Mouse (Mus musculus) midbrain, postnatal 0 days (tissue): ENCODE measurements around the gene Ltbp1. TPM values are rescaled to one million over a fixed set of nuclear protein-coding genes. Genes with fewer than 3 reads are reported as not detected.

Source experiments
- ATAC-seq: fragments of 200-750 bp; cut with Nextera tagmentation; 2 replicates; pipeline ENCODE4 v1.8.0; 2017; ENCODE audit warnings: moderate number of reproducible peaks, mild to moderate bottlenecking, moderate TSS enrichment, moderate library complexity; ENCODE audit not compliant: low FRiP score
- DNase-seq: peaks from one replicate; pipeline ENCODE4 v3.0.0-alpha.2; 2015; ENCODE audit warnings: low spot score
- H3K27ac ChIP-seq: fragments of 300-500 bp; sonication (generic); 2 replicates; pipeline ENCODE4 v1.5.1; 2014; ENCODE audit warnings: low read depth, mild to moderate bottlenecking, low read length, mixed read lengths
- H3K27me3 ChIP-seq: fragments of 300-500 bp; sonication (generic); 2 replicates; pipeline ENCODE4 v1.6.1; 2014; ENCODE audit warnings: low read length, control low read depth, mixed read lengths; ENCODE audit not compliant: insufficient read depth
- H3K36me3 ChIP-seq: fragments of 300-500 bp; sonication (generic); 2 replicates; pipeline ENCODE4 v1.6.1; 2014; ENCODE audit warnings: low read length, control low read depth, mixed read lengths; ENCODE audit not compliant: insufficient read depth
- H3K4me1 ChIP-seq: fragments of 300-500 bp; sonication (generic); 2 replicates; pipeline ENCODE4 v1.6.1; 2014; ENCODE audit warnings: mild to moderate bottlenecking, control low read depth, antibody characterized with exemption, low read length, mixed read lengths; ENCODE audit not compliant: insufficient read depth
- H3K4me2 ChIP-seq: fragments of 300-500 bp; sonication (generic); 2 replicates; pipeline ENCODE4 v1.6.1; 2014; ENCODE audit warnings: low read depth, mild to moderate bottlenecking, low read length, mixed read lengths; ENCODE audit not compliant: poor library complexity, severe bottlenecking
- H3K4me3 ChIP-seq: fragments of 300-500 bp; sonication (generic); 2 replicates; pipeline ENCODE4 v1.5.1; 2014; ENCODE audit warnings: low read depth, mild to moderate bottlenecking, low read length, moderate library complexity
- H3K9ac ChIP-seq: fragments of 300-500 bp; sonication (generic); replicated peaks from 2 replicates; pipeline ENCODE4 v1.6.1; 2014; ENCODE audit warnings: mild to moderate bottlenecking, low read length, moderate library complexity, mixed read lengths; ENCODE audit not compliant: poor library complexity, severe bottlenecking
- H3K9me3 ChIP-seq: fragments of 300-500 bp; sonication (generic); 2 replicates; pipeline ENCODE4 v1.6.1; 2016; ENCODE audit warnings: low read length, control low read depth
- CTCF ChIP-seq: IDR thresholded peaks from 2 replicates; pipeline ENCODE4 v1.5.1; 2016; ENCODE audit warnings: antibody characterized with exemption, mild to moderate bottlenecking
- WGBS: fragments of 180-500 bp; shearing (Covaris S2); extraction: QIAGEN DNeasy Blood & Tissue Kit; methylation state at CpG from one replicate; pipeline ENCODE4 v1.1.7; 2014; 5-methylcytosine and 5-hydroxymethylcytosine counted together
- polyA plus RNA-seq: library from polyadenylated mRNA; unstranded; fragments of >200 nt; fragmentation: Nextera tagmentation; extraction: Ambion mirVana; gene quantifications from 2 replicates; pipeline ENCODE4 v1.2.1, GENCODE M21; 2015
- total RNA-seq: library from RNA; depleted of rRNA; stranded (reverse); fragments of >200 nt; gene quantifications from 2 replicates; pipeline ENCODE4 v1.2.3, GENCODE M21; 2014

Ltbp1 gene
- total and polyA plus RNA-seq, 2 experiments from 2014 or later, result 0.89 to 3.0 TPM

DNA sequence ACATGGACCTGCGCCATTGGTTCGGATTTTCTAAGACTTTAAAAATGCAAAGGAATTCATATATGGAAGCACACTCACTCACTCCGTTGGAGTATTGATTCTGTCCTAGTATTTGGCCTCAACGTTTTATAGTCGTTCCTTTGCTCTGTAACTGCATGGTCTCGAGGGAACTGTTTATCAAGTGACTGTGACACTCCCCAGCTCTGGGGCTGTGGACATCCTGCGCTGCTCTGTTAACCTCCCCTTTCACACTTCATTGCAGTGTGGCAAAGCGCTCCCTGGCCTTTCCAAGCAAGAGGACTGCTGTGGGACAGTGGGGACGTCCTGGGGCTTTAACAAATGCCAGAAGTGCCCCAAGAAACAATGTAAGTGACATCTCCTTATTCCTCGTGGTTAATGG is 243.3 kb downstream of the Ltbp1 start:
- no peak overlapping the region for H3K4me2 ChIP-seq
- H3K4me3 ChIP-seq, result no peak overlapping the region
- H3K4me1 ChIP-seq, result no peaks in the 10 kb centered on the region
- no peaks in the 10 kb centered on the region for H3K36me3 ChIP-seq
- DNase-seq (no peak), ATAC-seq (no peak)
- no peak overlapping the region for H3K9ac ChIP-seq
- H3K27ac ChIP-seq, result no peak overlapping the region
- no peak for TF ChIP-seq CTCF
- 73% methylated on average over 10 of the region's 10 CpGs for WGBS
- no peaks in the 10 kb centered on the region for H3K9me3 ChIP-seq
- H3K27me3 ChIP-seq, result no peaks in the 10 kb centered on the region

- H3K27me3 ChIP-seq, result no peaks in the 10 kb centered on the region
- H3K4me2 ChIP-seq, result no peak overlapping the region
- 91% methylated on average over 6 of the region's 6 CpGs for WGBS
- no peak overlapping the region for H3K4me3 ChIP-seq
- H3K9me3 ChIP-seq, result no peaks in the 10 kb centered on the region
- ATAC-seq, result no peak
- H3K36me3 ChIP-seq, result no peaks in the 10 kb centered on the region
- H3K4me1 ChIP-seq, result no peaks in the 10 kb centered on the region
- no peak for DNase-seq
- H3K27ac ChIP-seq, result no peak overlapping the region
- TF ChIP-seq CTCF, result no peak
- H3K9ac ChIP-seq, result no peak overlapping the region
Observed at GRCm38 (mm10) chr17:75250571-75250970, 245.2 kb downstream of the Ltbp1 start.

DNA sequence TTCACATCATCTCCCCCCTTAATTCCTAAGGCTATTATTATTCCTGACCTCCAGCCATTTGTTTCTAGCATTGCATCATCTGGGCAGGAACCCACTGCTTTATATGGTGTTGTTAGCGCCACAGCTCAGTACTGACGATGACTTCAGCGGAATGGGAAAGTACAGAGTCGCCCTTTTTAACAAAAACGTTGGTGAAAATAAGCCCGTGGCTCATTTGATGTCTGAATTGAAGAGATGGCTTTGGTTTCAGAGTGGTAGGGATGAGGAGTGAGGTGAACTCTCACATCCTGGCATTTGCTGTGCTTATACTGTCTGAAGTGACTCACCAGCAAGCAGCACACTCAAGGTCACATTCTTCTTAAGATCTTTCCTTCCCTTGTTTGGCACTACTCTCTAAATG is 245.7 kb downstream of the Ltbp1 start:
- no peaks in the 10 kb centered on the region for H3K36me3 ChIP-seq
- no peak overlapping the region for H3K4me3 ChIP-seq
- 94% methylated on average over 6 of the region's 6 CpGs for WGBS
- DNase-seq (no peak), ATAC-seq (no peak)
- TF ChIP-seq CTCF, result no peak
- H3K4me2 ChIP-seq, result no peak overlapping the region
- H3K9ac ChIP-seq, result no peak overlapping the region
- H3K27ac ChIP-seq, result no peak overlapping the region
- no peaks in the 10 kb centered on the region for H3K9me3 ChIP-seq
- no peaks in the 10 kb centered on the region for H3K4me1 ChIP-seq
- H3K27me3 ChIP-seq, result no peaks in the 10 kb centered on the region

DNA sequence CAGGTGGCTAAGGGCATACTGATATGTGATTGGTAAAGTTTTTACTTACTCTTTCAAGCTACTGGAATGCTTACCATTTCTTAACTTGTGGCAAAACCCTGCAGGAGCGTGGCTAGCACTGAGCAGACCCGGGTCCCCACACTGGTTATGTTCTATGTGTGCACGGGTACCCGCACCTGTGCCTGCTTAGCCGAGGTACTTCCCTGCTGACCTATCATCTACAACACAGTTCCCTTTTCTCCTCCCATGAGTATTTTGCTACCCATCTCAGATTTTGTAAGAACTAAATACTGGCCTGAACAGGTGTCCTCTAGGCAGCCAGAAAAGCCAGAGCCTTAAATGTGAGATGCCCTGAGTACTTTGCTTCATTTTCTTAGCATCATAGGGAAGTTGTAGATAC is 247.2 kb downstream of the Ltbp1 start:
- Histone ChIP-seq H3K4me2 (no peak overlapping the region), H3K4me1 (no peaks in the 10 kb centered on the region), H3K9ac (no peak overlapping the region), H3K27me3 (no peaks in the 10 kb centered on the region), H3K9me3 (no peaks in the 10 kb centered on the region), H3K4me3 (no peak overlapping the region), H3K36me3 (no peaks in the 10 kb centered on the region), H3K27ac (no peak overlapping the region)
- ATAC-seq (no peak), DNase-seq (no peak)
- TF ChIP-seq CTCF, result no peak
- WGBS, result 95% methylated on average over 5 of the region's 5 CpGs

GRCm38 (mm10) chr17:75254909-75255308 is 249.5 kb downstream of the Ltbp1 start:
- peak; percentile 4 for DNase-seq
- ATAC-seq, result no peak
- Histone ChIP-seq H3K27me3 (no peaks in the 10 kb centered on the region), H3K9ac (no peak overlapping the region), H3K4me2 (no peak overlapping the region), H3K9me3 (no peaks in the 10 kb centered on the region), H3K4me1 (no peaks in the 10 kb centered on the region), H3K27ac (no peak overlapping the region), H3K36me3 (no peaks in the 10 kb centered on the region), H3K4me3 (no peak overlapping the region)
- WGBS, result 74% methylated on average over 6 of the region's 6 CpGs
- TF ChIP-seq CTCF, result no peak

- 65% methylated on average over 1 of the region's 1 CpGs for WGBS
- H3K9me3 ChIP-seq, result no peaks in the 10 kb centered on the region
- no peak overlapping the region for H3K4me3 ChIP-seq
- H3K4me2 ChIP-seq, result no peak overlapping the region
- no peak overlapping the region for H3K9ac ChIP-seq
- no peaks in the 10 kb centered on the region for H3K27me3 ChIP-seq
- DNase-seq, result no peak
- no peaks in the 10 kb centered on the region for H3K36me3 ChIP-seq
- ATAC-seq, result no peak
- H3K27ac ChIP-seq, result no peak overlapping the region
- no peaks in the 10 kb centered on the region for H3K4me1 ChIP-seq
- TF ChIP-seq CTCF, result no peak
Observed at GRCm38 (mm10) chr17:75255967-75256366, 250.6 kb downstream of the Ltbp1 start.
